Mouse (Mus musculus) telencephalon, adult 2 months (tissue): ENCODE results near the gene Efcab2.
A peak's percentile ranks its signal among the peaks of the same experiment; 100 is the strongest.
"Not testable (repeated sequence)": the region's sequence is repeated elsewhere in the genome, so short reads cannot be mapped to it uniquely, and the experiment has no call there.

ENCODE experiments used
- DNase-seq: peaks from one replicate; pipeline ENCODE4 v3.0.0-alpha.2; 2011; ENCODE audit warnings: low read depth, low spot score

Gene Efcab2

GRCm38 (mm10) chr1:178401960-178402359, 3.9 kb upstream of the Efcab2 start:
- DNase-seq = no peak

- DNase-seq = peak; percentile 88
Observed at GRCm38 (mm10) chr1:178405445-178405911, 407 bp upstream of the Efcab2 start.

GRCm38 (mm10) chr1:178406765-178407645, 1.1 kb downstream of the Efcab2 start:
- DNase-seq = no peak

- DNase-seq = no peak
Observed at GRCm38 (mm10) chr1:178407651-178408050, 1.8 kb downstream of the Efcab2 start.

- DNase-seq = no peak
Observed at GRCm38 (mm10) chr1:178408901-178409361, 3.0 kb downstream of the Efcab2 start.

GRCm38 (mm10) chr1:178413367-178413766, 7.5 kb downstream of the Efcab2 start:
- DNase-seq = not testable (repeated sequence)

GRCm38 (mm10) chr1:178419608-178420007, 13.7 kb downstream of the Efcab2 start:
- no peak for DNase-seq

GRCm38 (mm10) chr1:178423662-178424061, 17.8 kb downstream of the Efcab2 start:
- no peak for DNase-seq

- DNase-seq = no peak
Observed at GRCm38 (mm10) chr1:178431619-178432444, 25.9 kb downstream of the Efcab2 start.

- DNase-seq = no peak
Observed at GRCm38 (mm10) chr1:178433619-178434018, 27.7 kb downstream of the Efcab2 start.

GRCm38 (mm10) chr1:178444407-178444806, 38.5 kb downstream of the Efcab2 start:
- no peak for DNase-seq

GRCm38 (mm10) chr1:178447036-178447435, 41.2 kb downstream of the Efcab2 start:
- DNase-seq = no peak

- DNase-seq = no peak
Observed at GRCm38 (mm10) chr1:178448271-178448744, 42.4 kb downstream of the Efcab2 start.

- peak; percentile 36 for DNase-seq
Observed at GRCm38 (mm10) chr1:178449172-178449571, 43.3 kb downstream of the Efcab2 start.

GRCm38 (mm10) chr1:178449933-178450332, 44.0 kb downstream of the Efcab2 start:
- DNase-seq = no peak

GRCm38 (mm10) chr1:178454125-178454524, 48.2 kb downstream of the Efcab2 start:
- DNase-seq = peak; percentile 18

GRCm38 (mm10) chr1:178455120-178455519, 49.2 kb downstream of the Efcab2 start:
- DNase-seq = no peak

GRCm38 (mm10) chr1:178458029-178458428, 52.1 kb downstream of the Efcab2 start:
- DNase-seq = no peak

GRCm38 (mm10) chr1:178463712-178464111, 57.8 kb downstream of the Efcab2 start:
- DNase-seq = no peak

- DNase-seq = no peak
Observed at GRCm38 (mm10) chr1:178464140-178464539, 58.3 kb downstream of the Efcab2 start.

GRCm38 (mm10) chr1:178467594-178467993, 61.7 kb downstream of the Efcab2 start:
- no peak for DNase-seq

- no peak for DNase-seq
Observed at GRCm38 (mm10) chr1:178468280-178468679, 62.4 kb downstream of the Efcab2 start.
